Mouse (Mus musculus): ENCODE results near the gene Bsnd. TPM values are rescaled to one million over a fixed set of nuclear protein-coding genes. Genes with fewer than 3 reads are reported as not detected.

Bsnd gene
- polyA plus RNA-seq, 1 experiment from 2014 or later = not detected

DNA sequence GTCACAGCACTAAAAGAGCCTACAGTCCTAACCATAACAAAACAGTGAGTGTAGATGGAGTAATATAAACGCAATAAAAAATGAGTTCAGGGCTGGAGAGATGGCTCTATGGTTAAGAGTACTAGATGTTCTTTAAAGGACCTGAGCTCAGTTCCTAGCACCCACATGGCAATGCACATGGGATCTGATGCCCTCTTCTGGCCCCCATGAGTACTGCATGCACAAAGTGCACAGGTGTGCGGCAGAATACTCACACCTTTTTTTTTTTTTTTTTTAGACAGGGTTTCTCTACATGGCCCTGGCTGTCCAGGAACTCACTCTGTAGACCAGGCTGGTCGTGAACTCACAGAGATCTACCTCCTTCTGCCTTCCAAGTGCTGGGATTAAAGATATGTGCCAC is 11.5 kb upstream of the Bsnd start:
- Histone ChIP-seq H3K36me3 (ENCODE audit: inconsistent target) (no peaks in the 10 kb centered on the region), H3K79me2 (ENCODE audit: inconsistent target) (no peaks in the 10 kb centered on the region), H3K4me3 (ENCODE audit: inconsistent target) (no peak overlapping the region), H3K27ac (no peak overlapping the region)
- WGBS (ENCODE audit: missing documents) = 85% methylated on average over 3 of the region's 3 CpGs

DNA sequence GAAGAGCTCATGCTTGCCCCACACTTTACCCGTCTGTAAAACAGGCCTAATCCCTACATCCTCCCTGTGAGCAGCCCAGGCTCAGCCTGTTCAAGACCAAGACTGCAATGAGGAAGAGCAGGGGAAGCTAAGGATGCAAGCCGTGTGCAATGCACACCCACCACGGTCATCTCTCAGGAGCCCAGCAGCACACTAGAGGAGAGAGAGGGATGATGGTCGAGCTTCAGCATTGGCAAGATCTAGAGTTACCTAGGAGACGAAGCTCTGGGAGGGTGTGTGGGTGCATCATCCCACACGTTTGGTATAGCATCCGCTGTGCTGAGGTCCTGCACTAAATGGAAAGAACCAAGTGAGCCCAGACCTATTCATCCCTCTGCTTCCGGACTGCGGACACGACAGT is 8.0 kb upstream of the Bsnd start:
- Histone ChIP-seq H3K27ac (no peak overlapping the region), H3K79me2 (ENCODE audit: inconsistent target) (no peaks in the 10 kb centered on the region), H3K4me3 (ENCODE audit: inconsistent target) (no peak overlapping the region), H3K36me3 (ENCODE audit: inconsistent target) (no peaks in the 10 kb centered on the region)
- WGBS (ENCODE audit: missing documents) = 92% methylated on average over 10 of the region's 10 CpGs

GRCm38 (mm10) chr4:106498471-106498844 is 6.4 kb upstream of the Bsnd start:
- WGBS (ENCODE audit: missing documents) = 58% methylated on average over 3 of the region's 3 CpGs
- Histone ChIP-seq H3K4me3 (ENCODE audit: inconsistent target) (no peak overlapping the region), H3K79me2 (ENCODE audit: inconsistent target) (no peaks in the 10 kb centered on the region), H3K36me3 (ENCODE audit: inconsistent target) (no peaks in the 10 kb centered on the region), H3K27ac (no peak overlapping the region)

GRCm38 (mm10) chr4:106497776-106498470 is 5.8 kb upstream of the Bsnd start:
- Histone ChIP-seq H3K36me3 (ENCODE audit: inconsistent target) (no peaks in the 10 kb centered on the region), H3K79me2 (ENCODE audit: inconsistent target) (no peaks in the 10 kb centered on the region), H3K27ac (no peak overlapping the region), H3K4me3 (ENCODE audit: inconsistent target) (no peak overlapping the region)
- WGBS (ENCODE audit: missing documents) = 89% methylated on average over 7 of the region's 8 CpGs

- Histone ChIP-seq H3K27ac (no peak overlapping the region), H3K36me3 (ENCODE audit: inconsistent target) (no peaks in the 10 kb centered on the region), H3K4me3 (ENCODE audit: inconsistent target) (no peak overlapping the region), H3K79me2 (ENCODE audit: inconsistent target) (no peaks in the 10 kb centered on the region)
- 93% methylated on average over 6 of the region's 6 CpGs for WGBS (ENCODE audit: missing documents)
Observed at GRCm38 (mm10) chr4:106496833-106497232, 4.8 kb upstream of the Bsnd start.

DNA sequence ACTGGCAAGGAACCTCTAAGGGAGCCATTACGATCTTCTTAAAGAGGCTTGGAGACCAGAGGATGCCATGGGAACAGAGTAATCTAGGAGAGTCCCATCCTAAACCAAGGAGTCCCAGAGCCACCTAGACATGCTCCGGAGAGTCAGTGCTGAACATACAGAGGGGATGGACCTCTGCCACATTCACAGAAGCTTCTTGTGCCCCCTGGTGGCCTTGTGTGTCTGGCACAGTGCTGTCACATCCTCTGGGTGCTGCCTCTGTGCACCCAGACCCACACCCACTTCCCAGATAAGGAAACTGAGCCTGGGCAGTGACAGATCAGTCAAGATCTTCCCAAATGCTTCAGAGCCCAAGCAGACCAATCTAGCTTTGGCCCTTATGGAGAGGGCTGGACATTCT is 1.6 kb upstream of the Bsnd start:
- WGBS (ENCODE audit: missing documents) = 62% methylated on average over 2 of the region's 2 CpGs
- H3K36me3 ChIP-seq (ENCODE audit: inconsistent target) = no peaks in the 10 kb centered on the region
- no peak overlapping the region for H3K4me3 ChIP-seq (ENCODE audit: inconsistent target)
- no peaks in the 10 kb centered on the region for H3K79me2 ChIP-seq (ENCODE audit: inconsistent target)
- H3K27ac ChIP-seq = no peak overlapping the region

GRCm38 (mm10) chr4:106490620-106491019 is 1.5 kb downstream of the Bsnd start:
- no peak overlapping the region for H3K27ac ChIP-seq
- H3K4me3 ChIP-seq (ENCODE audit: inconsistent target) = no peak overlapping the region
- H3K79me2 ChIP-seq (ENCODE audit: inconsistent target) = no peaks in the 10 kb centered on the region
- 78% methylated on average over 4 of the region's 4 CpGs for WGBS (ENCODE audit: missing documents)
- H3K36me3 ChIP-seq (ENCODE audit: inconsistent target) = no peaks in the 10 kb centered on the region

- no peak overlapping the region for H3K4me3 ChIP-seq (ENCODE audit: inconsistent target)
- no peak overlapping the region for H3K27ac ChIP-seq
- 87% methylated on average over 1 of the region's 1 CpGs for WGBS (ENCODE audit: missing documents)
- H3K36me3 ChIP-seq (ENCODE audit: inconsistent target) = no peaks in the 10 kb centered on the region
- no peaks in the 10 kb centered on the region for H3K79me2 ChIP-seq (ENCODE audit: inconsistent target)
Observed at GRCm38 (mm10) chr4:106483831-106484230, 8.3 kb downstream of the Bsnd start.

DNA sequence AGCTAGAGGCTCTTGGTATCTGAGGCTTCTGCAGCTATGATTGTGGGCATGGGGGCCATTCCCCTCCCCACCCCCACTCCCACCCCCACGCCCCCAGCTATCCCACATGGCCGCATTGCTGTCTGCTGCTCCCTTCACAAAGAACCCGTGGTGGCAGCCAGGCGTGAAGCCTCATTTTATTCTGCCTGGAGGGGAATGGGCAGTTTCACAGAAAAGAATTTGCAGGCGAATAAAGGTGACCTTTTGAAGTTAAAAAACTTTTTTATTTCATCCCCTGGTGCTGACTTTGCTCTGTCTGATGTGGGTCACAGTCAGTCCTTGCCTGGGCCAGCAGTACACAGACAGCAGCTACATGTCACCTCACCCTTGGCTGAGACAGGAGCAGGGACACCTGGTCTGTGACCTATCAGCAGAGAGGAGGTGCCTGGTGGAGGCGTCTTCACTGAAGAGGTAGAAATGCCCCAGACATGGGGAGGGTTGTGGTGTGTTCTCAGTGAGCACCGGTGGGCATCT is 8.8 kb downstream of the Bsnd start:
- H3K27ac ChIP-seq = no peak overlapping the region
- no peak overlapping the region for H3K4me3 ChIP-seq (ENCODE audit: inconsistent target)
- H3K79me2 ChIP-seq (ENCODE audit: inconsistent target) = no peaks in the 10 kb centered on the region
- H3K36me3 ChIP-seq (ENCODE audit: inconsistent target) = no peaks in the 10 kb centered on the region
- WGBS (ENCODE audit: missing documents) = 70% methylated on average over 7 of the region's 7 CpGs

DNA sequence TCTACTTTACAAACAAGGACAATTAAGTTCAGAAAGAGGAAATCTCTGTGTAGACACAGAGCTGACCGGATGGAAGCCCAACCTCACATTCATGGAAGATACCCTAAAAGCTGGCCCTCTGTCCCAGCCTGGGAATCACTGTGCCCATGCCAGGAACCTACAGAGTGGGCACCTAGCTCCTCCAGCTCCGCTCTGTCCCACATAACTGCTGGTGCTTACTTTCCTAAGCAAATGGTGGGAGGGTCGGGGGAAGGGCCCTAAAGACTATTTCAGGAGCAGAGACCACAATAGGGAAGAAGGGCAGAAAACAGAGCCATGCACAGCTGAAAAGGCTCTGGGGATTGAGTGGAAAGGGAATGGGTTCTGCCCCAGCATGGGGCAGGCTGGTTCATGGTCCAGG is 11.5 kb downstream of the Bsnd start:
- Histone ChIP-seq H3K27ac (no peak overlapping the region), H3K36me3 (ENCODE audit: inconsistent target) (no peaks in the 10 kb centered on the region), H3K79me2 (ENCODE audit: inconsistent target) (no peaks in the 10 kb centered on the region), H3K4me3 (ENCODE audit: inconsistent target) (no peak overlapping the region)
- 66% methylated on average over 3 of the region's 3 CpGs for WGBS (ENCODE audit: missing documents)

DNA sequence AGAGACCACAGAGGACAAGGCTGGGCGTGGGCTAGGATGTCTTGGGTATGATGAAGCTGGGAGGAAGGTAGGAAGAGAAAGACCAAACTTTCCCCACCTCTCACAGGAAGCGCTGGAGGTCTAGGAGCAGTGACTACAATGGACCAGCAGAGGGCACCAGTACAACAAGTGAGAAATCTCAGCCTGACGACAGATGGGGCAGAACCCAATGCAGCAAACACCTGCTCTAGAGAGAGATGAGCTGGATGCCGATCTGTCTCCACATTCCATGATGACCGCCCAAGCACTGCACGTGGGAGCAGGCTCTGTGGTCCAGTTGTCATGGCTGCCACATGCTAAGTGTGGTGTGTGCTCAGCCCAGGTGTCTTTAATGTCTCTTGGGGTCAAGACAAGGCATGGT is 17.8 kb downstream of the Bsnd start:
- WGBS (ENCODE audit: missing documents) = 7% methylated on average over 6 of the region's 6 CpGs
- H3K4me3 ChIP-seq (ENCODE audit: inconsistent target) = no peak overlapping the region
- no peaks in the 10 kb centered on the region for H3K79me2 ChIP-seq (ENCODE audit: inconsistent target)
- no peak overlapping the region for H3K27ac ChIP-seq
- H3K36me3 ChIP-seq (ENCODE audit: inconsistent target) = no peaks in the 10 kb centered on the region

DNA sequence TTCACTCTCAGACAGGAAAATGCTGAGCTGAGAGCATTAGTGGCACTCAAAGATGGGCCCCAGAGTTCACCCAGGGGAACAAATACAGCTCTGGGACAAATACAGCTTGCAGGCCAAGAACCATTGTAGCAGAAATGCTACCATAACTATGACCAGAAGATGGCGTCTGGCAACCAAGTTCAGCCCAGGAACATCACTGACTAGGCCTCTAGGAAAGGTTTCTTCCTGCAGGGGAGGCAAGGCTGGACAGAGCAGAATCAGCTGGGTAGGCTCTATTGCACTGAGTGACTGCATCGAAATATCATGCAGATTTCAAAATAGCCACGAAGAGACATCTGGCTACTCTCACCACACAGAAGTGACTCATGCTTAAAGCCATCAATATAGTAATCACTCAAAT is 19.7 kb downstream of the Bsnd start:
- no peak overlapping the region for H3K4me3 ChIP-seq (ENCODE audit: inconsistent target)
- H3K27ac ChIP-seq = no peak overlapping the region
- no peaks in the 10 kb centered on the region for H3K36me3 ChIP-seq (ENCODE audit: inconsistent target)
- H3K79me2 ChIP-seq (ENCODE audit: inconsistent target) = no peaks in the 10 kb centered on the region
- WGBS (ENCODE audit: missing documents) = 9% methylated on average over 3 of the region's 3 CpGs

DNA sequence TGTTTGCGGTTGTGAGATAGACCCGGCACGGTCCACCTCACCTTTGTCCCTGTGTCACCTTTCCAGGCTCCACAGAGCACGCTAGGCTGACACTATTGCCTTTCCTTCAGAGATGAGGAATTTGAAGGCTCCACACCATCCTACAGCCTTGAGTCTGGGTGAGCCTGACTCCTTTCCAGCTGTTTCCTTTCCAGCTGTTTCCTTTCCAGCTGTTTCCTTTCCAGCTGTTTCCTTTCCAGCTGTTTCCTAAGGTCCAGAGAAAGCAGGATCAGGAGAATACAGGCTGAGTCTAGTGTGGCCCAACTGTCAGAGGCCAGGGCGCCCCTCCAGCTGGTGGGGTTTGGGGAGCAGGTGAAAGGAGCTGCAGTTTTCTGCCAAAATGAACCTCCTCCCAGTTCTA is 21.2 kb downstream of the Bsnd start:
- no peak overlapping the region for H3K27ac ChIP-seq
- H3K36me3 ChIP-seq (ENCODE audit: inconsistent target) = no peaks in the 10 kb centered on the region
- WGBS (ENCODE audit: missing documents) = 64% methylated on average over 5 of the region's 5 CpGs
- H3K79me2 ChIP-seq (ENCODE audit: inconsistent target) = no peaks in the 10 kb centered on the region
- no peak overlapping the region for H3K4me3 ChIP-seq (ENCODE audit: inconsistent target)

GRCm38 (mm10) chr4:106467420-106468110 is 24.5 kb downstream of the Bsnd start:
- Histone ChIP-seq H3K36me3 (ENCODE audit: inconsistent target) (no peaks in the 10 kb centered on the region), H3K79me2 (ENCODE audit: inconsistent target) (no peaks in the 10 kb centered on the region), H3K27ac (no peak overlapping the region), H3K4me3 (ENCODE audit: inconsistent target) (no peak overlapping the region)
- WGBS (ENCODE audit: missing documents) = 86% methylated on average over 13 of the region's 13 CpGs

- Histone ChIP-seq H3K36me3 (ENCODE audit: inconsistent target) (no peaks in the 10 kb centered on the region), H3K27ac (no peak overlapping the region), H3K79me2 (ENCODE audit: inconsistent target) (no peaks in the 10 kb centered on the region), H3K4me3 (ENCODE audit: inconsistent target) (no peak overlapping the region)
- 55% methylated on average over 21 of the region's 21 CpGs for WGBS (ENCODE audit: missing documents)
Observed at GRCm38 (mm10) chr4:106463174-106463801, 28.8 kb downstream of the Bsnd start.

Data from macrophage (primary cell).